Mouse (Mus musculus): ENCODE measurements around the gene Ccdc151. TPM values are rescaled to one million over a fixed set of nuclear protein-coding genes. Genes with fewer than 3 reads are reported as not detected.

The Ccdc151 gene
- total RNA-seq, 2 experiments from 2014 or later, result not detected

DNA sequence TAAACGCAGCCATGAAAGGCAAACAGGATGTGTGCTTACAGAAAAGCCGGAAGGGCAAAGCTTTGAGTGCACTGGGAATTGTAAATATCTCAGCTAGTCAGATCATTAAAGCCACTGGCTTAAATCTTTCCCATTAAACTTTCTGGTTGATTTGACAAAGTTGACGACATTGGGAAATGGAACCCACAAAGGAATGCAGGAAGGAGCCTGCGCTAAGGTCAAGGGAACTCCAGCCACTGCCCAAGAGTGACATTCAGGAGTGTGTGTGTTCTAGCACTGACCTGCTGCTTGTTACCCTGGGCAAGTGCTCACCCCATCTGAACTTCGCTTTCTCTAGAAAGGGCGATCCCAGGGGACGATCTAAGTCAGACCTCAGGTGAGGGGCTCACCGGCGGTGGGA, 42.3 kb downstream of the Ccdc151 start:
- ATAC-seq (replicated peaks; ENCODE audit: poor library complexity), result no peak

DNA sequence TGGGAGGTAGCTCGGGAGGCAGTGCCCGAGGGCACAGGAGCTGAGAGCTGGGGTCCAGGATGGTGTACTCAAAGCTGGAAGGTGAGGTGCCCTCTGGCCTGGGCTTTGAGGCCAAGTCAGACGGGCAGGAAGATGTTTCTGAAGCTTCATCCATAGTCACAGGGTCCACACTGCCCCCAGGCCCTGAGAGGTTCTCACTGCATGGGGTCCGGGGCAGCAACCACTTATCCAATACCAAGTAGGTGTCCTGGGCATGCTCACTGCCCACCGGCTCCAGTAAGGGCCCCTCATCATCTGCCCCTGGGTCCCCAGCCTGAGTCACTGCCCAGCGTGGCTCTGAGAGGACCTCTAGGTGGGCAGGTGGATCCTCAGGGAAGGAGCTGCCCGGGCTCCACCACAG, 43.2 kb downstream of the Ccdc151 start:
- ATAC-seq (replicated peaks; ENCODE audit: poor library complexity), result no peak

DNA sequence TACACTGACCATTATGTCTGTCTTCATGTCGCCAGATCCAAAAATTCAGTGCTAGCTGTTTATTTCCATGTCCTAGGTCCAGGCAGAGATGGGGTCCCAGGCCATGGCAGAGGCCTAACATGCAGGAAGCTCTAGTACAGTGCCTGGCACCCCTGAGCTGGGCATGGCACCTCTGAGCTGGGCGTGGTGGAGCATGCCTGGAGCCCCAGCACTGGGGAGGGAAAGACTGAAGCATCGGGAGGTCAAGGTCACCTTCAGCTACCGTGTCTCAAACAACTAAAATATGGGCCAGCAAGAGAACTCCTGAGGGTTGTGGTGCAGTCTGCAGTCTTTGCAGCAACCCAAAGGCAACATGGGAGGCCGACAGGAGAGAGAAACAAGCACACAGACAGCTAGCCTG, 44.1 kb downstream of the Ccdc151 start:
- no peak for ATAC-seq (replicated peaks; ENCODE audit: poor library complexity)

DNA sequence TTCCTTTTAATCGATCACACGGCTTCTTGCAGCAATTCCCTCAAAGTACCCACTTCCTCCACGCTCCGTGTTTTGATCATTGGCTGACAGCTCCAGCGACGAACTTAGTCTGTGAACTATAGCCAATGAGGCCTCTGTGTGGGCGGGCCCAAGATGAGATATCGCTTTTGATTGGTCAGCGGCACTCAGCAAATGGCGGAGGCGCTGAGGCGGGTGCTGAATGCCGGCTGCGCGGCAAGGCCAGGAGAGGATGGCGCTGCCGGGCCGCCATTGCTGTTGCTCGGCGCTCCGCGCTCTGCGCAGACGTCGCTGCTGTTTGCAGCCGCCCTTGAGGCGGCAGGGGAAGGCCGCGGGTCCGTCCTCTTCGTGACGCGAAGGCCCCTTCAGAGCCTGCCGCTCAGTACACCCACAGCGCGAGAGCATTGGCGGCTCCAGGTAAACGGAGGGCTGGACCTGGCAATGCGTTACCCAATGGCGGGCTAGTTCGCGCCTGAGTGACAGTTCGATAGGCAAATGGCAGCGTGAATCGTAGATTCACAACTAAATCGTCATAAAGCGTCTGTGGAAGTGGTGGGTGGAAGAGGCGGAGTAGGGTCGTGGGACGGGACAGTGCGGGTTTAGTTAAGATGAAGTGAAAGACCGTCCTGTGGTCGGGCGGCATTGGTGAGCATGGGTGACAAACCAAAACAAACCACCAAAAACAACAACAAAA, 46.7 kb downstream of the Ccdc151 start, which contains the start of gene Swsap1:
Swsap1 (plus strand) TSS at position 186 of the 712 bp plus-strand sequence.
- ATAC-seq (replicated peaks; ENCODE audit: poor library complexity), result peak; percentile 87

DNA sequence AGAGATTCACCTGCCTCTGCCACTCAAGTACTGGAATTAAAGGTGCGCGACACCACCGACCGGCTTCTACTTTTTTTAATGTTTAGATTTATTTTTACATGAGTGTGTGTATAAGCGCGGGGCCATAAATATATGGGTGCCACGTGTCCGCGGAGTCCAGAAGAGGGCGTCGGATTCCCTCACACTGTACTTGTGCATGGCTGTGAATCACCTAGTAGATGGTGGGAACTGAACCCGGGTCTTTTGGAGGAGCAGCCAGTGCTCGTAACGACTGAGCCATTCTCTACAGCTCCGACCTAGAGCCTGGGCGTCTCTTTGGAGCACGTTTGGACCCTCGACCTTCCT, 47.2 kb downstream of the Ccdc151 start:
- peak; percentile 45 for ATAC-seq (replicated peaks; ENCODE audit: poor library complexity)

DNA sequence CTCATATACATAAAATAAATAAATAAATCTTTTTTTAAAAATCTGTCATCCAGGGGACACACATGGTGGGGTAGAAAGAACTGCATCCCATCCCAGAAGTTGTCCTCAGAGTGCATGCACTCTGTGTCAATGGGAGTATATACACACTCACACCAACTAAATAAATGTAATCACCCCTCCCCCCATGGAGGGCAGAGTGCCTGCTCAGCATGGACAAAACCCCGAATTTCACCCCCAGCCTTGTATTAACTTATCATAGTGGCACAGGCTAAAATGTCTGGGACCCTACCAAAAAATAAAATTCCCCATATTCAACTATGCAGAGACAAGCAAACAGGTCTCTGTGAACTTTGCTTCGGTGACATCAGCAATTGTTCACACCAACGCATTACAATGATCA, 47.8 kb downstream of the Ccdc151 start:
- ATAC-seq (replicated peaks; ENCODE audit: poor library complexity), result no peak

DNA sequence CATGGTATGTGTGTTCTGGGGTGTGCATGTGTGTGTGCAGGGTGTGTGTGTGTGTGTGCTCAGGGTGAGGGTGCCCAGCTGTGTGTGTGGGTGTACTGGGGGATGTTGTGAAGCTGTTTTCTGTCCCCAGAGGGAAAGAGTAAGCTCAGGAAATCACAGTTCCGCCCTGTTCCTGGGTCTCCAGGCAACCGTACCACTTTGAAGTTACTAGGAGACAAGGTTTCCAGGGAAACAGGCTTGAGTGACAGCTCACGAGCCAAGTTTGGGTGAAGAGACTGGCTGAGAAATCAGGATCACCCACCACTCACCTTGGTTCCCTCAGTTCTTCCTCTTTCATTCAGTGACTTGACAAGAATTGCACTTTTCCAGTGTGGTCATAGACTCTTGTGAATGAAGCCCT, 48.8 kb downstream of the Ccdc151 start:
- no peak for ATAC-seq (replicated peaks; ENCODE audit: poor library complexity)

DNA sequence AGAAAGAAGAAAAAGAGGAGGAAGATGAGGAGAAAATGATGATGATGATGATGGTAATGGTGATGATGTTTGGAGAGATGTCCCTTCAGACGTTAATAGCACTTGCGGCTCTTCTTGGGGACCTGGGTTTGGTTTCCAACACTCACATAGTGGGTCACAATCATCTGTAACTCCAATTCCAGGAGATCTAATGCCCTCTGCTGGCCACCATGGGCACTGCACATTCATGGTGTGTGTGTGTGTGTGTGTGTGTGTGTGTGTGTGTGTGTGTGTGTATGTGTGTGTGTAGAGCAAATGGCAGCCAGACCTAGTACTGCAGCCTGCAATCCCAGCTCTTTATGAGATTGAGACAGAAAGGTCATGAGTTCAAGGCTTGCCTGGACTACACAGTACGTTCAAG, 50.5 kb downstream of the Ccdc151 start:
- no peak for ATAC-seq (replicated peaks; ENCODE audit: poor library complexity)

DNA sequence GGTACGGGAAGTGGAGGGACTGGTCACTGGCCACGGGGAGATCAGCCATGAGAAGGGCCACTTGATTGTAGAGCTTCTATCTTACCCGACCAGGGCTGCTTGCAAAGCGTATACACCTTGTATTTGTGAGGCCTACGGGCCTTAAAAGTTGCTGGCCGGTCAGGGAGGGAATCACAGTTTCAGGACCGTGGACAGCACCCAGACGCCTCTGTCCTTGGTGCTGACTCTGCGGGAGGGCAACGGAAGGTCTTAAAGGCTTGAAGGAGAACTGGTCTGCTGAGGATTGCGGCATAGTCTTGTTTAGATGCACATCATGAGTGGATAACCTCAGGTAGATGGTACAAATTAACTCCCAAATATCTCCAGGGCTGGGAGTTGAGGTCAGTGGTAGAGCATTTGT, 52.1 kb downstream of the Ccdc151 start:
- ATAC-seq (replicated peaks; ENCODE audit: poor library complexity), result peak; percentile 83

DNA sequence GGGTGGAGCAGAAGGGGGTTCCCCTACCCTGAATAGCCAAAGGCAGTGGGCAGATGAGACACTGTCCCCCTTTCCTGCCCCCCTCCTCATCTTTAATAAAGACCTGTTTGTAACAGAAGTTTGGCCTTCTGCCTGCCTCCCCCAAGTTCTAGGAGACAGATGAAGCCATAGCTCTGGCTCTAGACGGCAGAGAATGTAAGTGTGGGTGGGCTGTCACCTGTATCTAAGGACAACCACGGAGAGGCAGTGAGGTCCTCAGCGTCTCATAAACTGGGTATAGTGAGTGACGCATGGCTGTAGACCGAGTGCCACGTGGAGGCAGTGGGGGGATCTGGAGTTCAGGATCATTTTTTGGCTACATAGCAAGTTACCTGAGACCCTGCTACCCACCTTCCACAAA, 53.6 kb downstream of the Ccdc151 start:
- ATAC-seq (replicated peaks; ENCODE audit: poor library complexity), result no peak

DNA sequence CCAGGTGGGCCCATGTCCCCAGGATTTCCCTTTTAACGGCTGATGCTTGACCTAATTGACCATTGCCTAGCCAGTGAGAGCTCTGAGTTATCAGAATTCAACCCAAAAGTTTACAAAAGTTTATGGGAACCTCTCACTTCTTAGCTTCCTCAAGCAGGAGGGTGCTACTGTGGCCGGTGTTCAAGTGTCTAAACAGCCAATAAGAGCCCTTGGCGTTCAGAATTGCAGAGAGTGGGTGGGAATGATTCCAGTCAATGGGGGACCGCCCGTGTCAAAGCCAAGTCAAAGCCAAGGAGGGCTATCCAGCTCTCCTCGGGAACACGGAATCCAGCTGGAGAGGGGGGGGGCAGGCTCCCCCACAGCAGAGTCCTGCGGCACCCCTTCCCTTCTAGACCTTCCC, 54.3 kb downstream of the Ccdc151 start:
- no peak for ATAC-seq (replicated peaks; ENCODE audit: poor library complexity)

DNA sequence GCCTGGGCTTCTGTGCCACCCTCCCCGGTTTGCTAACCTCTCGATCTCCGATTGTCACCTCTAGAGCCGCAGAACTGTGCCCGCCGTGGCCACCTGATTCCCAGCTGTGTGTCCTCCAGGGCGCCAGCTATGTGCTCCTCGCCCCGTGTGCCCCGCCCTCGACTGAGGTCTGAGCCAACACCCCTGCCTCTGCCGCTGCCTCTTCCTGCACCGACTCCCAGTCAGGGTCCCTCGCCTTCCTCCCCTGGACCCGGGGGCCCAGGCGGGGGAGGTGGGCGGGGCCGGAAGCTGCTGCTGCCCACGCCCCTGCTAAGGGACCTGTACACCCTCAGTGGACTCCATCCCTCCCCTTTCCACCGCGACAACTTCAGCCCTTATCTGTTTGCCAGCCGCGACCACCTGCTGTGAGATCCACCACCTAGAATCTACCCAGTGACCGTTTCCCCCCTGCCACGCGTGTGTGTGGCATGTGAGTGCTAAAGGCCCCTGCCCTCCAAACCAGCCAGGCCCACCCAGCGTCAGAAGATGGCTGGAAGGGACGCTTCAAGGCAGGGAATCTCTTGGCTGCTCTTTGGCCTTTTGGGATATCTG, 54.8 kb downstream of the Ccdc151 start:
- ATAC-seq (replicated peaks; ENCODE audit: poor library complexity), result peak; percentile 65

DNA sequence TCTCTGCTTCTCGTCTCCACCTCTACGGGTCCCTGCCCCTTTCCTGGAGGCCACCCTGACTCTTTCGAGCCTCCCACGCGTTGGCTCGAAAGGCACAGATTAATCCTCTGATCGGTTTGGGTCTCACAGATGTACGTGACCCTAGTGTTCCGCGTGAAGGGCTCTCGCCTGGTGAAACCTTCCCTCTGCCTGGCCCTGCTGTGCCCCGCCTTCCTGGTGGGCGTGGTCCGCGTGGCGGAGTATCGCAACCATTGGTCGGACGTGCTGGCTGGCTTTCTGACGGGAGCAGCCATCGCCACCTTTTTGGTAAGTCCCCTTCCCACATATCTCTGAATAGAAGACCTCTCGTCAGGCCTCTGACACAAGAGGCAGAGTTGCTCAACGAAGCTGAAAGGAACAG, 58.2 kb downstream of the Ccdc151 start:
- ATAC-seq (replicated peaks; ENCODE audit: poor library complexity), result peak; percentile 41

DNA sequence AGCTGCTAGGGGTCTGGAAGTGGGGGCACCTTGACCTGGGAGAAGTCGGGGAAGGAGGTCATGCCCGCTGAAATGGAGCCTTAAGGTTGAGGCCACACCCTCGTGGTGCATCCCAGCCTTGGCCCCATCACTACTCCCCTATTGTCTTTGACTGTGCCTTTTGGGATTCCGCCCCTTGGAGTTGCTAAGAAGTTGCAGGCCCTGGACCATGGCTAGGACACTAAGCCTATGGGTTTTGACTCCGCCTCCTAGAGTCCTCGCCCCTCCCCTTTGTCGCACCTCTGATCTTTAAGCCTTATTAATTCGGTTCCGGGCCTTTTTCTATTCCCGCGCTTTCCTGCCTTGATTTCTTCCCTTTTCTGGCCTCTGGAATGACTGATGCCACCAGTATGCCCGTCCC, 58.8 kb downstream of the Ccdc151 start:
- ATAC-seq (replicated peaks; ENCODE audit: poor library complexity), result no peak

DNA sequence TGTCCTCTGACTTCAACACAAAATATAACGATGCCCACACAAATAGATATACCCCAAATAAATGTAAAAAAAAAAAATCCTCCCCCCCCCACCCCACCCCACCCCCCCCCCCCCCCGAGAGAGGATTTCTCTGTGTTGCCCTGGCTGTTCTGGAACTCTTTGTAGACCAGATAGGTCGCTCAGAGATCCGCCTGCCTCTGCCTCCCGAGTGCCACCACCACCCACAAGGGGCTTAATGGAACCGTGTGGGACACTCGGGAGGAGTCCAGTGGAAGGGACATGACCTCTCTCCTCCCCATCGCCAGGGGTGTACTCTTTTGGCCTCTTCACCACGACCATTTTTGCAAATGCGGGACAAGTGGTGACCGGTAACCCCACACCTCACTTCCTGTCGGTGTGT, 59.4 kb downstream of the Ccdc151 start:
- no peak for ATAC-seq (replicated peaks; ENCODE audit: poor library complexity)

Other genes starting within 250 kb of the Ccdc151 start
- 43.2 and 50.1 TPM in 2 replicates for gene Spc24, start 242.3 kb downstream of the Ccdc151 start, total RNA-seq (2015)
- 128 and 151 TPM in 2 replicates for gene Spc24, start 242.3 kb downstream of the Ccdc151 start, total RNA-seq (2017)
- gene Kank2, start 203.9 kb downstream of the Ccdc151 start, total RNA-seq (2015), result 0.72 and 1.2 TPM in 2 replicates
- 0.71 and 1.2 TPM in 2 replicates for gene Kank2, start 203.9 kb downstream of the Ccdc151 start, total RNA-seq (2017)
- gene Angptl8, start 167.1 kb downstream of the Ccdc151 start, total RNA-seq (2015), result 0.22 and 1.8 TPM in 2 replicates
- gene Angptl8, start 167.1 kb downstream of the Ccdc151 start, total RNA-seq (2017), result 4.0 and 4.7 TPM in 2 replicates
- gene Dock6, start 150.0 kb downstream of the Ccdc151 start, total RNA-seq (2015), result 0.64 and 1.6 TPM in 2 replicates
- 0.67 and 2.3 TPM in 2 replicates for gene Dock6, start 150.0 kb downstream of the Ccdc151 start, total RNA-seq (2017)
- 14.5 and 20.1 TPM in 2 replicates for gene Rab3d, start 84.4 kb downstream of the Ccdc151 start, total RNA-seq (2015)
- gene Rab3d, start 84.4 kb downstream of the Ccdc151 start, total RNA-seq (2017), result 37.3 and 50.6 TPM in 2 replicates
- gene Ccdc159, start 75.2 kb downstream of the Ccdc151 start, total RNA-seq (2015), result 0.12 TPM in 1 of 2 replicates, not detected in the other
- 0.08 and 0.41 TPM in 2 replicates for gene Ccdc159, start 75.2 kb downstream of the Ccdc151 start, total RNA-seq (2017)
- 49.4 and 60.5 TPM in 2 replicates for gene Tmem205, start 75.1 kb downstream of the Ccdc151 start, total RNA-seq (2015)
- 19.7 and 22.1 TPM in 2 replicates for gene Tmem205, start 75.1 kb downstream of the Ccdc151 start, total RNA-seq (2017)
- 0.42 TPM in 2 replicates for gene Plppr2, start 65.6 kb downstream of the Ccdc151 start, total RNA-seq (2015)
- 0.21 TPM in 1 of 2 replicates, not detected in the other for gene Plppr2, start 65.6 kb downstream of the Ccdc151 start, total RNA-seq (2017)
- 8.1 and 9.0 TPM in 2 replicates for gene Swsap1, start 46.9 kb downstream of the Ccdc151 start, total RNA-seq (2015)
- gene Swsap1, start 46.9 kb downstream of the Ccdc151 start, total RNA-seq (2017), result 4.1 and 5.8 TPM in 2 replicates
- gene Epor, start 39.1 kb downstream of the Ccdc151 start, total RNA-seq (2015), result 3.0 and 6.0 TPM in 2 replicates
- gene Epor, start 39.1 kb downstream of the Ccdc151 start, total RNA-seq (2017), result 3.8 and 5.0 TPM in 2 replicates
- gene Rgl3, start 13.2 kb downstream of the Ccdc151 start, total RNA-seq (2015), result not detected in 2 replicates
- gene Rgl3, start 13.2 kb downstream of the Ccdc151 start, total RNA-seq (2017), result not detected in 2 replicates
- 50.3 and 51.2 TPM in 2 replicates for gene Prkcsh, start 172 bp upstream of the Ccdc151 start, total RNA-seq (2015)
- 136 and 146 TPM in 2 replicates for gene Prkcsh, start 172 bp upstream of the Ccdc151 start, total RNA-seq (2017)
- gene Elavl3, start 49.4 kb upstream of the Ccdc151 start, total RNA-seq (2015), result not detected in 2 replicates
- not detected in 2 replicates for gene Elavl3, start 49.4 kb upstream of the Ccdc151 start, total RNA-seq (2017)
- gene Gm49318, start 68.6 kb upstream of the Ccdc151 start, total RNA-seq (2015), result not detected in 2 replicates
- gene Gm49318, start 68.6 kb upstream of the Ccdc151 start, total RNA-seq (2017), result not detected in 2 replicates
- gene Zfp653, start 68.7 kb upstream of the Ccdc151 start, total RNA-seq (2015), result 4.9 and 7.1 TPM in 2 replicates
- 8.0 and 11.9 TPM in 2 replicates for gene Zfp653, start 68.7 kb upstream of the Ccdc151 start, total RNA-seq (2017)
- 10.1 and 12.0 TPM in 2 replicates for gene Ecsit, start 82.8 kb upstream of the Ccdc151 start, total RNA-seq (2015)
- gene Ecsit, start 82.8 kb upstream of the Ccdc151 start, total RNA-seq (2017), result 20.8 and 24.0 TPM in 2 replicates
- not detected in 2 replicates for gene Cnn1, start 96.6 kb upstream of the Ccdc151 start, total RNA-seq (2015)
- gene Cnn1, start 96.6 kb upstream of the Ccdc151 start, total RNA-seq (2017), result not detected in 2 replicates
- 106 and 124 TPM in 2 replicates for gene Elof1, start 114.5 kb upstream of the Ccdc151 start, total RNA-seq (2015)
- 43.6 and 49.6 TPM in 2 replicates for gene Elof1, start 114.5 kb upstream of the Ccdc151 start, total RNA-seq (2017)
- 3.3 and 4.1 TPM in 2 replicates for gene Acp5, start 133.1 kb upstream of the Ccdc151 start, total RNA-seq (2015)
- 2.9 and 5.3 TPM in 2 replicates for gene Acp5, start 133.1 kb upstream of the Ccdc151 start, total RNA-seq (2017)
- gene Pigyl, start 154.2 kb upstream of the Ccdc151 start, total RNA-seq (2015), result 21.8 and 25.4 TPM in 2 replicates
- gene Pigyl, start 154.2 kb upstream of the Ccdc151 start, total RNA-seq (2017), result 28.4 and 31.8 TPM in 2 replicates
- not detected in 2 replicates for gene Zfp872, start 185.5 kb upstream of the Ccdc151 start, total RNA-seq (2015)
- gene Zfp872, start 185.5 kb upstream of the Ccdc151 start, total RNA-seq (2017), result not detected in 2 replicates
- gene Zfp809, start 223.1 kb upstream of the Ccdc151 start, total RNA-seq (2015), result 42.9 and 52.0 TPM in 2 replicates
- 28.8 and 32.3 TPM in 2 replicates for gene Zfp809, start 223.1 kb upstream of the Ccdc151 start, total RNA-seq (2017)